Mouse (Mus musculus): ENCODE results near the gene Stk39. TPM values are rescaled to one million over a fixed set of nuclear protein-coding genes. Genes with fewer than 3 reads are reported as not detected.

Gene Stk39
- 4.1 and 7.9 TPM in 2 replicates for polyA plus RNA-seq (2012; rRNA removed; ENCODE audit: low replicate concordance)

DNA sequence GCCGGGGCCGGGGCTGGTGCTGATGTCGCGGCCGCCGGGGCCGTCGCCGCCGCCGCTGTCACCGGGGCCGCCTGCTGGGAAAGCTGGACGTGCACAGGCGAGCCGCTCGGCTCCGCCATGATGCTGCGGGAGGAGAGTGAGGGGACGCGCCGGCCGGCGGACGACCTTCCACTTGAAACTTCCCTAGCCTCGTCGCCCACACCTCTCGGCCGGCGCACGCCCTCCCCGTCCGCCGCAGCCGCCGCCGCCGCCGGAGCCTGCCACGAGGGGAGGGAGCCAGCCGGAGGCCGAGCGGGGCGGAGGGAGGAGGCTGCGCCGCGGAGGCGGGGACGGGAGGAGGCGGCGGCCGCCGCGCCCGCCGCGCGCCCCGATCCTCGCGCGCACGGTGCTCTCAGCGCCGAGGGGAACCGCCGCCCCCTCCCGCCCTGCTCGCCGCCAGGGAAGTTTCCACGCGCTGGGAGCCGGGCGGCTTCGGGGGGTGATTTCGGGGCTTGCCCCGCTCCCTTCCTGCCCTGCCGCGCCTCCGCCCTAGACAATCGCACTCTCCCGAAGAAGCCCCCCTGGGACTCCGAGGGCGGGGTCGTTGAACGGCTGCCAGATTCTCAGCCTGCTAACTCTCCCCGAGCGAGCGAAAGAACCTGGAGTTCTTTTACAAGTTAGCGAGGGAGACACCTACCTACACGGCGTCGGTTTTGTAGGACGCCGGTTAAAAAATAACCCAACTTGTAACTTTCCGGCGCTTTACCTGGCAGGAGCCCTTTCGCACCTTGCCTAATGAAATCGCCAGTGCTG, at the start of gene Stk39:
Stk39 (minus strand) TSS at position 510 of the 792 bp plus-strand sequence.

Other genes with a start within 250 kb of the Stk39 start
- not detected in 2 replicates for gene 4933409G03Rik, start 110.1 kb upstream of the Stk39 start, polyA plus RNA-seq (2012; rRNA removed; ENCODE audit: low replicate concordance)
- gene 4932414N04Rik, start 184.2 kb upstream of the Stk39 start, polyA plus RNA-seq (2012; rRNA removed; ENCODE audit: low replicate concordance), result 0.03 TPM in 1 of 2 replicates, not detected in the other